Mouse (Mus musculus): ENCODE data around the gene Zfp260. TPM values are rescaled to one million over a fixed set of nuclear protein-coding genes. Genes with fewer than 3 reads are reported as not detected.
A peak's percentile ranks its signal among the peaks of the same experiment; 100 is the strongest.

Zfp260 gene
- polyA plus RNA-seq, 1 experiment from 2014 or later = 139 TPM

- Histone ChIP-seq H3K27me3 (ENCODE audit: control insufficient read depth, insufficient read depth, low read length) (no peaks in the 10 kb centered on the region), H3K9me3 (ENCODE audit: control insufficient read depth, low read length) (no peaks in the 10 kb centered on the region), H3K9ac (ENCODE audit: low read length) (no peak overlapping the region), H3K4me1 (ENCODE audit: control insufficient read depth, insufficient read depth, low read length) (peaks cover 12% of the 10 kb centered on the region), H3K4me3 (ENCODE audit: low read depth, low read length) (no peak overlapping the region), H3K4me2 (no peak overlapping the region), H3K36me3 (ENCODE audit: control insufficient read depth, insufficient read depth, low read length) (peaks cover 19% of the 10 kb centered on the region; the same call in 1 of the 2 replicates), H3K27ac (ENCODE audit: low read depth, low read length) (no peak overlapping the region)
- DNase-seq (ENCODE audit: low spot score, missing footprints) = no peak
- no peak for ATAC-seq (ENCODE audit: low FRiP score)
- 95% methylated on average over 9 of the region's 9 CpGs for WGBS
Observed at GRCm38 (mm10) chr7:30086524-30086923, 8.1 kb upstream of the Zfp260 start.

GRCm38 (mm10) chr7:30089405-30089804, 5.2 kb upstream of the Zfp260 start:
- Histone ChIP-seq H3K36me3 (ENCODE audit: control insufficient read depth, insufficient read depth, low read length) (peaks cover 17% of the 10 kb centered on the region; the same call in 1 of the 2 replicates), H3K4me3 (ENCODE audit: low read depth, low read length) (peak overlapping the region; percentile 68), H3K4me2 (peak overlapping the region; percentile 81), H3K9me3 (ENCODE audit: control insufficient read depth, low read length) (no peaks in the 10 kb centered on the region), H3K27ac (ENCODE audit: low read depth, low read length) (no peak overlapping the region), H3K27me3 (ENCODE audit: control insufficient read depth, insufficient read depth, low read length) (no peaks in the 10 kb centered on the region), H3K9ac (ENCODE audit: low read length) (peak overlapping the region; percentile 81), H3K4me1 (ENCODE audit: control insufficient read depth, insufficient read depth, low read length) (peaks cover 16% of the 10 kb centered on the region)
- ATAC-seq (ENCODE audit: low FRiP score) = no peak
- no peak for DNase-seq (ENCODE audit: low spot score, missing footprints)
- 14% methylated on average over 6 of the region's 6 CpGs for WGBS

GRCm38 (mm10) chr7:30090092-30090969, 4.2 kb upstream of the Zfp260 start, which contains the start of the genes Gm26920 and Zfp566:
Gm26920 (minus strand) TSS chr7:30090410.
Zfp566 (minus strand) TSS chr7:30090527.
- under 1% methylated on average over 40 of the region's 40 CpGs for WGBS
- ATAC-seq (ENCODE audit: low FRiP score) = peak; percentile 93
- no peaks in the 10 kb centered on the region for H3K27me3 ChIP-seq (ENCODE audit: control insufficient read depth, insufficient read depth, low read length)

GRCm38 (mm10) chr7:30090970-30091585, 3.5 kb upstream of the Zfp260 start:
- peak; percentile 8; the same call in 1 of the 2 replicates for ATAC-seq (ENCODE audit: low FRiP score)
- peak; percentile 88 for DNase-seq (ENCODE audit: low spot score, missing footprints)
- Histone ChIP-seq H3K4me2 (peak overlapping the region; percentile 46), H3K27me3 (ENCODE audit: control insufficient read depth, insufficient read depth, low read length) (no peaks in the 10 kb centered on the region), H3K27ac (ENCODE audit: low read depth, low read length) (peak overlapping the region; percentile 36; the same call in 1 of the 2 replicates), H3K4me3 (ENCODE audit: low read depth, low read length) (peak overlapping the region; percentile 68), H3K9me3 (ENCODE audit: control insufficient read depth, low read length) (no peaks in the 10 kb centered on the region), H3K36me3 (ENCODE audit: control insufficient read depth, insufficient read depth, low read length) (peaks cover 6% of the 10 kb centered on the region; the same call in 1 of the 2 replicates), H3K4me1 (ENCODE audit: control insufficient read depth, insufficient read depth, low read length) (peaks cover 17% of the 10 kb centered on the region), H3K9ac (ENCODE audit: low read length) (peak overlapping the region; percentile 54; the same call in 1 of the 2 replicates)
- WGBS = 8% methylated on average over 9 of the region's 9 CpGs

More at GRCm38 (mm10) chr7:30090092-30090969, 4.2 kb upstream of the Zfp260 start, which contains the start of the genes Gm26920 and Zfp566:
- Histone ChIP-seq H3K4me1 (ENCODE audit: control insufficient read depth, insufficient read depth, low read length) (peaks cover 17% of the 10 kb centered on the region), H3K4me3 (ENCODE audit: low read depth, low read length) (peak within 1 kb of the TSS; percentile 68), H3K9me3 (ENCODE audit: control insufficient read depth, low read length) (no peaks in the 10 kb centered on the region), H3K36me3 (ENCODE audit: control insufficient read depth, insufficient read depth, low read length) (peaks cover 13% of the 10 kb centered on the region; the same call in 1 of the 2 replicates), H3K9ac (ENCODE audit: low read length) (peak within 1 kb of the TSS; percentile 81), H3K27ac (ENCODE audit: low read depth, low read length) (peak within 1 kb of the TSS; percentile 72; the same call in 1 of the 2 replicates), H3K4me2 (peak within 1 kb of the TSS; percentile 81)
- DNase-seq (ENCODE audit: low spot score, missing footprints) = peak; percentile 99

GRCm38 (mm10) chr7:30092666-30093065, 1.9 kb upstream of the Zfp260 start:
- no peaks in the 10 kb centered on the region for H3K36me3 ChIP-seq (ENCODE audit: control insufficient read depth, insufficient read depth, low read length)
- peaks cover 17% of the 10 kb centered on the region for H3K4me1 ChIP-seq (ENCODE audit: control insufficient read depth, insufficient read depth, low read length)
- H3K9me3 ChIP-seq (ENCODE audit: control insufficient read depth, low read length) = no peaks in the 10 kb centered on the region
- ATAC-seq (ENCODE audit: low FRiP score) = no peak
- DNase-seq (ENCODE audit: low spot score, missing footprints) = no peak
- H3K4me3 ChIP-seq (ENCODE audit: low read depth, low read length) = no peak overlapping the region
- H3K4me2 ChIP-seq = no peak overlapping the region
- no peak overlapping the region for H3K9ac ChIP-seq (ENCODE audit: low read length)
- WGBS = 82% methylated on average over 9 of the region's 9 CpGs
- H3K27me3 ChIP-seq (ENCODE audit: control insufficient read depth, insufficient read depth, low read length) = no peaks in the 10 kb centered on the region
- H3K27ac ChIP-seq (ENCODE audit: low read depth, low read length) = no peak overlapping the region

- ATAC-seq (ENCODE audit: low FRiP score) (no peak), DNase-seq (ENCODE audit: low spot score, missing footprints) (no peak)
- no peak overlapping the region for H3K27ac ChIP-seq (ENCODE audit: low read depth, low read length)
- H3K36me3 ChIP-seq (ENCODE audit: control insufficient read depth, insufficient read depth, low read length) = 0 out of 2 replicates have a peak, but pooled peaks cover 2% of the 10 kb centered on the region
- no peaks in the 10 kb centered on the region for H3K27me3 ChIP-seq (ENCODE audit: control insufficient read depth, insufficient read depth, low read length)
- WGBS = 74% methylated on average over 6 of the region's 6 CpGs
- H3K9ac ChIP-seq (ENCODE audit: low read length) = peak overlapping the region; percentile 72; the same call in 1 of the 2 replicates
- H3K4me2 ChIP-seq = peak overlapping the region; percentile 60
- no peaks in the 10 kb centered on the region for H3K9me3 ChIP-seq (ENCODE audit: control insufficient read depth, low read length)
- H3K4me1 ChIP-seq (ENCODE audit: control insufficient read depth, insufficient read depth, low read length) = peaks cover 11% of the 10 kb centered on the region
- H3K4me3 ChIP-seq (ENCODE audit: low read depth, low read length) = peak overlapping the region; percentile 45; the same call in 1 of the 2 replicates
Observed at GRCm38 (mm10) chr7:30093918-30094415, 610 bp upstream of the Zfp260 start.

GRCm38 (mm10) chr7:30095551-30096125, 1.1 kb downstream of the Zfp260 start:
- Histone ChIP-seq H3K36me3 (ENCODE audit: control insufficient read depth, insufficient read depth, low read length) (peaks cover 11% of the 10 kb centered on the region), H3K4me1 (ENCODE audit: control insufficient read depth, insufficient read depth, low read length) (peaks cover 5% of the 10 kb centered on the region; the same call in 1 of the 2 replicates), H3K9me3 (ENCODE audit: control insufficient read depth, low read length) (no peaks in the 10 kb centered on the region), H3K4me2 (peak overlapping the region; percentile 60), H3K27ac (ENCODE audit: low read depth, low read length) (peak overlapping the region; percentile 86; the same call in 1 of the 2 replicates), H3K9ac (ENCODE audit: low read length) (peak overlapping the region; percentile 72), H3K4me3 (ENCODE audit: low read depth, low read length) (peak overlapping the region; percentile 45), H3K27me3 (ENCODE audit: control insufficient read depth, insufficient read depth, low read length) (no peaks in the 10 kb centered on the region)
- ATAC-seq (ENCODE audit: low FRiP score) = no peak
- 17% methylated on average over 5 of the region's 5 CpGs for WGBS
- DNase-seq (ENCODE audit: low spot score, missing footprints) = peak; percentile 88

- WGBS = 97% methylated on average over 13 of the region's 13 CpGs
- DNase-seq (ENCODE audit: low spot score, missing footprints) (no peak), ATAC-seq (ENCODE audit: low FRiP score) (no peak)
- Histone ChIP-seq H3K9me3 (ENCODE audit: control insufficient read depth, low read length) (peaks cover 4% of the 10 kb centered on the region; the same call in 1 of the 2 replicates), H3K9ac (ENCODE audit: low read length) (no peak overlapping the region), H3K36me3 (ENCODE audit: control insufficient read depth, insufficient read depth, low read length) (peaks cover 38% of the 10 kb centered on the region), H3K27me3 (ENCODE audit: control insufficient read depth, insufficient read depth, low read length) (no peaks in the 10 kb centered on the region), H3K4me2 (no peak overlapping the region), H3K27ac (ENCODE audit: low read depth, low read length) (no peak overlapping the region), H3K4me1 (ENCODE audit: control insufficient read depth, insufficient read depth, low read length) (peaks cover 2% of the 10 kb centered on the region; the same call in 1 of the 2 replicates), H3K4me3 (ENCODE audit: low read depth, low read length) (no peak overlapping the region)
Observed at GRCm38 (mm10) chr7:30099297-30099696, 4.7 kb downstream of the Zfp260 start.
